Mouse (Mus musculus) forebrain, embryonic 12.5 days (tissue): ENCODE results near the gene Plac1. TPM values are rescaled to one million over a fixed set of nuclear protein-coding genes. Genes with fewer than 3 reads are reported as not detected.

Experiments
- ATAC-seq: fragments of 200-750 bp; cut with Nextera tagmentation; 2 replicates; pipeline ENCODE4 v1.8.0; 2017; ENCODE audit warnings: moderate TSS enrichment; ENCODE audit not compliant: low FRiP score
- H3K27ac ChIP-seq: fragments of 300-500 bp; sonication (generic); 2 replicates; pipeline ENCODE4 v1.5.1; 2016; ENCODE audit warnings: mild to moderate bottlenecking
- H3K27me3 ChIP-seq: fragments of 300-500 bp; sonication (generic); 2 replicates; pipeline ENCODE4 v1.6.1; 2016; ENCODE audit warnings: mild to moderate bottlenecking
- H3K36me3 ChIP-seq: fragments of 300-500 bp; sonication (generic); replicated peaks from 2 replicates; pipeline ENCODE4 v1.6.1; 2016; ENCODE audit warnings: mild to moderate bottlenecking
- H3K4me1 ChIP-seq: fragments of 300-500 bp; sonication (generic); 2 replicates; pipeline ENCODE4 v1.6.1; 2016
- H3K4me2 ChIP-seq: fragments of 300-500 bp; sonication (generic); 2 replicates; pipeline ENCODE4 v1.6.1; 2016; ENCODE audit warnings: mild to moderate bottlenecking, moderate library complexity
- H3K4me3 ChIP-seq: fragments of 300-500 bp; sonication (generic); replicated peaks from 2 replicates; pipeline ENCODE4 v1.5.1; 2016; ENCODE audit warnings: mild to moderate bottlenecking
- H3K9ac ChIP-seq: fragments of 300-500 bp; sonication (generic); 2 replicates; pipeline ENCODE4 v1.6.1; 2016; ENCODE audit warnings: mild to moderate bottlenecking
- H3K9me3 ChIP-seq: fragments of 300-500 bp; sonication (generic); 2 replicates; pipeline ENCODE4 v1.6.1; 2016
- WGBS: fragments of 180-500 bp; shearing (Covaris S2); methylation state at CpG from one replicate; pipeline ENCODE4 v1.1.7; 2016; 5-methylcytosine and 5-hydroxymethylcytosine counted together
- polyA plus RNA-seq: library from polyadenylated mRNA; unstranded; fragments of >200 nt; fragmentation: Nextera tagmentation; extraction: Ambion mirVana; gene quantifications from 2 replicates; pipeline ENCODE4 v1.2.1, GENCODE M21; 2016

Plac1 gene
- polyA plus RNA-seq, 1 experiment from 2014 or later: 0.97 TPM

GRCm38 (mm10) chrX:53126492-53127033 lies 113.3 kb downstream of the Plac1 start:
- Histone ChIP-seq H3K4me1 (no peaks in the 10 kb centered on the region), H3K27ac (no peak overlapping the region), H3K36me3 (no peaks in the 10 kb centered on the region), H3K9me3 (no peaks in the 10 kb centered on the region), H3K4me2 (no peak overlapping the region), H3K9ac (no peak overlapping the region), H3K27me3 (no peaks in the 10 kb centered on the region), H3K4me3 (no peak overlapping the region)
- WGBS: 92% methylated on average over 6 of the region's 6 CpGs
- no peak for ATAC-seq

- Histone ChIP-seq H3K4me1 (no peaks in the 10 kb centered on the region), H3K4me2 (no peak overlapping the region), H3K27ac (no peak overlapping the region), H3K27me3 (no peaks in the 10 kb centered on the region), H3K36me3 (no peaks in the 10 kb centered on the region), H3K9me3 (no peaks in the 10 kb centered on the region), H3K4me3 (no peak overlapping the region), H3K9ac (no peak overlapping the region)
- WGBS: 26% methylated on average over 3 of the region's 3 CpGs
- peak; percentile 39; the same call in 1 of the 2 replicates for ATAC-seq
Measured at GRCm38 (mm10) chrX:53125838-53126467, 114.0 kb downstream of the Plac1 start.

- Histone ChIP-seq H3K27me3 (no peaks in the 10 kb centered on the region), H3K4me1 (no peaks in the 10 kb centered on the region), H3K36me3 (no peaks in the 10 kb centered on the region), H3K27ac (no peak overlapping the region), H3K4me3 (no peak overlapping the region), H3K9ac (no peak overlapping the region), H3K4me2 (no peak overlapping the region), H3K9me3 (no peaks in the 10 kb centered on the region)
- WGBS: 72% methylated on average over 1 of the region's 1 CpGs
- ATAC-seq: no peak
Measured at GRCm38 (mm10) chrX:53123562-53123961, 116.3 kb downstream of the Plac1 start.

- Histone ChIP-seq H3K9ac (no peak overlapping the region), H3K36me3 (no peaks in the 10 kb centered on the region), H3K27ac (no peak overlapping the region), H3K4me2 (no peak overlapping the region), H3K27me3 (no peaks in the 10 kb centered on the region), H3K4me1 (no peaks in the 10 kb centered on the region), H3K9me3 (no peaks in the 10 kb centered on the region), H3K4me3 (no peak overlapping the region)
- 70% methylated on average over 6 of the region's 6 CpGs for WGBS
- ATAC-seq: no peak
Measured at GRCm38 (mm10) chrX:53118631-53119030, 121.3 kb downstream of the Plac1 start.

GRCm38 (mm10) chrX:53118019-53118418 lies 121.9 kb downstream of the Plac1 start:
- Histone ChIP-seq H3K4me3 (no peak overlapping the region), H3K4me2 (no peak overlapping the region), H3K27ac (no peak overlapping the region), H3K4me1 (no peaks in the 10 kb centered on the region), H3K9ac (no peak overlapping the region), H3K27me3 (no peaks in the 10 kb centered on the region), H3K9me3 (no peaks in the 10 kb centered on the region), H3K36me3 (no peaks in the 10 kb centered on the region)
- no peak for ATAC-seq

- Histone ChIP-seq H3K4me2 (no peak overlapping the region), H3K4me3 (no peak overlapping the region), H3K9ac (no peak overlapping the region), H3K9me3 (no peaks in the 10 kb centered on the region), H3K36me3 (no peaks in the 10 kb centered on the region), H3K27me3 (no peaks in the 10 kb centered on the region), H3K27ac (no peak overlapping the region), H3K4me1 (no peaks in the 10 kb centered on the region)
- WGBS: 71% methylated on average over 7 of the region's 7 CpGs
- no peak for ATAC-seq
Measured at GRCm38 (mm10) chrX:53114994-53115393, 124.9 kb downstream of the Plac1 start.

- no peak overlapping the region for H3K4me2 ChIP-seq
- H3K4me1 ChIP-seq: no peaks in the 10 kb centered on the region
- no peak overlapping the region for H3K27ac ChIP-seq
- H3K9me3 ChIP-seq: no peaks in the 10 kb centered on the region
- H3K36me3 ChIP-seq: no peaks in the 10 kb centered on the region
- H3K9ac ChIP-seq: no peak overlapping the region
- H3K27me3 ChIP-seq: no peaks in the 10 kb centered on the region
- WGBS: 95% methylated on average over 4 of the region's 4 CpGs
- no peak overlapping the region for H3K4me3 ChIP-seq
- no peak for ATAC-seq
Measured at GRCm38 (mm10) chrX:53110142-53110541, 129.8 kb downstream of the Plac1 start.

GRCm38 (mm10) chrX:53107127-53107526 lies 132.8 kb downstream of the Plac1 start:
- H3K36me3 ChIP-seq: no peaks in the 10 kb centered on the region
- H3K27ac ChIP-seq: no peak overlapping the region
- no peak overlapping the region for H3K9ac ChIP-seq
- H3K9me3 ChIP-seq: no peaks in the 10 kb centered on the region
- H3K4me1 ChIP-seq: no peaks in the 10 kb centered on the region
- 85% methylated on average over 2 of the region's 2 CpGs for WGBS
- ATAC-seq: no peak
- H3K4me2 ChIP-seq: no peak overlapping the region
- H3K27me3 ChIP-seq: no peaks in the 10 kb centered on the region
- H3K4me3 ChIP-seq: no peak overlapping the region

GRCm38 (mm10) chrX:53101165-53101564 lies 138.7 kb downstream of the Plac1 start:
- no peak overlapping the region for H3K9ac ChIP-seq
- no peaks in the 10 kb centered on the region for H3K27me3 ChIP-seq
- no peaks in the 10 kb centered on the region for H3K36me3 ChIP-seq
- no peak overlapping the region for H3K4me3 ChIP-seq
- no peak for ATAC-seq
- no peak overlapping the region for H3K4me2 ChIP-seq
- 60% methylated on average over 2 of the region's 2 CpGs for WGBS
- no peak overlapping the region for H3K27ac ChIP-seq
- no peaks in the 10 kb centered on the region for H3K9me3 ChIP-seq
- no peaks in the 10 kb centered on the region; the same call in 1 of the 2 replicates for H3K4me1 ChIP-seq

- no peaks in the 10 kb centered on the region for H3K9me3 ChIP-seq
- H3K4me3 ChIP-seq: no peak overlapping the region
- no peak overlapping the region for H3K27ac ChIP-seq
- H3K4me1 ChIP-seq: no peaks in the 10 kb centered on the region; the same call in 1 of the 2 replicates
- H3K36me3 ChIP-seq: no peaks in the 10 kb centered on the region
- no peaks in the 10 kb centered on the region for H3K27me3 ChIP-seq
- ATAC-seq: no peak
- no peak overlapping the region for H3K9ac ChIP-seq
- no peak overlapping the region for H3K4me2 ChIP-seq
- 67% methylated on average over 7 of the region's 7 CpGs for WGBS
Measured at GRCm38 (mm10) chrX:53099951-53100350, 140.0 kb downstream of the Plac1 start.

GRCm38 (mm10) chrX:53099266-53099665 lies 140.6 kb downstream of the Plac1 start:
- Histone ChIP-seq H3K4me3 (no peak overlapping the region), H3K9ac (no peak overlapping the region), H3K4me1 (no peaks in the 10 kb centered on the region; the same call in 1 of the 2 replicates), H3K36me3 (no peaks in the 10 kb centered on the region), H3K27ac (no peak overlapping the region), H3K9me3 (no peaks in the 10 kb centered on the region), H3K27me3 (no peaks in the 10 kb centered on the region), H3K4me2 (no peak overlapping the region)
- 88% methylated on average over 3 of the region's 3 CpGs for WGBS
- ATAC-seq: no peak

- no peak overlapping the region for H3K4me2 ChIP-seq
- H3K36me3 ChIP-seq: no peaks in the 10 kb centered on the region
- no peaks in the 10 kb centered on the region for H3K27me3 ChIP-seq
- H3K27ac ChIP-seq: no peak overlapping the region
- no peaks in the 10 kb centered on the region for H3K9me3 ChIP-seq
- ATAC-seq: no peak
- H3K9ac ChIP-seq: no peak overlapping the region
- H3K4me1 ChIP-seq: no peaks in the 10 kb centered on the region; the same call in 1 of the 2 replicates
- WGBS: 46% methylated on average over 4 of the region's 4 CpGs
- H3K4me3 ChIP-seq: no peak overlapping the region
Measured at GRCm38 (mm10) chrX:53098293-53098692, 141.6 kb downstream of the Plac1 start.

- no peak overlapping the region for H3K4me2 ChIP-seq
- no peaks in the 10 kb centered on the region for H3K27me3 ChIP-seq
- no peaks in the 10 kb centered on the region for H3K36me3 ChIP-seq
- no peak for ATAC-seq
- no peaks in the 10 kb centered on the region for H3K9me3 ChIP-seq
- H3K27ac ChIP-seq: no peak overlapping the region
- H3K4me3 ChIP-seq: no peak overlapping the region
- no peak overlapping the region for H3K9ac ChIP-seq
- 57% methylated on average over 4 of the region's 4 CpGs for WGBS
- H3K4me1 ChIP-seq: no peaks in the 10 kb centered on the region; the same call in 1 of the 2 replicates
Measured at GRCm38 (mm10) chrX:53097786-53098185, 142.1 kb downstream of the Plac1 start.
